Mouse (Mus musculus) erythroblast, embryonic 14.5 days (primary cell): ENCODE results near the gene Kcnab1.

Experiments used
- GATA1 ChIP-seq: IDR thresholded peaks from 2 replicates; pipeline ENCODE4 v1.6.1; 2012; ENCODE audit warnings: low read length, inconsistent platforms, mixed read lengths
- TAL1 ChIP-seq: IDR thresholded peaks from 3 replicates; pipeline ENCODE4 v1.6.1; 2012; ENCODE audit warnings: low read length, inconsistent platforms, mixed read lengths

- TF ChIP-seq TAL1 (no peak), GATA1 (no peak)
These were observed 251.2 kb downstream of the Kcnab1 start for GRCm38 (mm10) chr3:65360163-65360969.
